Mouse (Mus musculus) forebrain, embryonic 14.5 days (tissue): ENCODE results near the gene Vamp4. TPM values are rescaled to one million over a fixed set of nuclear protein-coding genes. Genes with fewer than 3 reads are reported as not detected.
"Not testable (repeated sequence)": the region's sequence is repeated elsewhere in the genome, so short reads cannot be mapped to it uniquely, and the experiment has no call there.

Source experiments
- ATAC-seq: fragments of 200-750 bp; cut with Nextera tagmentation; 2 replicates; pipeline ENCODE4 v1.8.0; 2017; ENCODE audit warnings: mild to moderate bottlenecking, moderate library complexity
- DNase-seq: peaks from one replicate; pipeline ENCODE4 v3.0.0-alpha.2; 2015; ENCODE audit warnings: low spot score
- H3K27ac ChIP-seq: fragments of 300-500 bp; sonication (generic); 2 replicates; pipeline ENCODE4 v1.5.1; 2014; ENCODE audit warnings: low read depth, mild to moderate bottlenecking, control low read depth, low read length, moderate library complexity
- H3K27me3 ChIP-seq: fragments of 300-500 bp; sonication (generic); replicated peaks from 2 replicates; pipeline ENCODE4 v1.6.1; 2014; ENCODE audit warnings: low read length, control low read depth, mixed read lengths; ENCODE audit not compliant: control insufficient read depth, insufficient read depth
- H3K36me3 ChIP-seq: fragments of 300-500 bp; sonication (generic); 2 replicates; pipeline ENCODE4 v1.6.1; 2014; ENCODE audit warnings: low read length, control low read depth; ENCODE audit not compliant: control insufficient read depth, insufficient read depth
- H3K4me1 ChIP-seq: fragments of 300-500 bp; sonication (generic); 2 replicates; pipeline ENCODE4 v1.6.1; 2014; ENCODE audit warnings: antibody characterized with exemption, low read length, control low read depth; ENCODE audit not compliant: control insufficient read depth, insufficient read depth
- H3K4me2 ChIP-seq: fragments of 300-500 bp; sonication (generic); 2 replicates; pipeline ENCODE4 v1.6.1; 2014; ENCODE audit warnings: mild to moderate bottlenecking, control low read depth, low read length
- H3K4me3 ChIP-seq: fragments of 300-500 bp; sonication (generic); 2 replicates; pipeline ENCODE4 v1.5.1; 2014; ENCODE audit warnings: low read depth, low read length, control low read depth
- H3K9ac ChIP-seq: fragments of 300-500 bp; sonication (generic); 2 replicates; pipeline ENCODE4 v1.6.1; 2014; ENCODE audit warnings: mild to moderate bottlenecking, low read length, control low read depth, moderate library complexity
- H3K9me3 ChIP-seq: fragments of 300-500 bp; sonication (generic); replicated peaks from 2 replicates; pipeline ENCODE4 v1.6.1; 2016; ENCODE audit warnings: low read length, control low read depth, mixed read lengths; ENCODE audit not compliant: control insufficient read depth
- WGBS: fragments of 180-500 bp; shearing (Covaris S2); extraction: QIAGEN DNeasy Blood & Tissue Kit; methylation state at CpG from one replicate; pipeline ENCODE4 v1.1.7; 2014; 5-methylcytosine and 5-hydroxymethylcytosine counted together
- polyA plus RNA-seq: library from polyadenylated mRNA; unstranded; fragments of >200 nt; fragmentation: Nextera tagmentation; extraction: Ambion mirVana; gene quantifications from 2 replicates; pipeline ENCODE4 v1.2.1, GENCODE M21; 2014

Vamp4 gene
- polyA plus RNA-seq, 1 experiment from 2014 or later, result 52.3 TPM

- peak; percentile 51 for DNase-seq
- H3K36me3 ChIP-seq, result peaks cover 21% of the 10 kb centered on the region; the same call in 1 of the 2 replicates
- no peaks in the 10 kb centered on the region for H3K27me3 ChIP-seq
Observed at GRCm38 (mm10) chr1:162601288-162601687, 31.0 kb downstream of the Vamp4 start.

GRCm38 (mm10) chr1:162608127-162608526, 37.8 kb downstream of the Vamp4 start:
- Histone ChIP-seq H3K4me2 (no peak overlapping the region), H3K9ac (no peak overlapping the region), H3K9me3 (no peaks in the 10 kb centered on the region), H3K27me3 (no peaks in the 10 kb centered on the region), H3K4me3 (no peak overlapping the region), H3K27ac (no peak overlapping the region), H3K36me3 (no peaks in the 10 kb centered on the region), H3K4me1 (0 out of 2 replicates have a peak, but pooled peaks cover 4% of the 10 kb centered on the region)
- DNase-seq (no peak), ATAC-seq (0 out of 2 replicates have a peak, but pooled peaks have one; percentile 16)
- WGBS, result 13% methylated on average over 1 of the region's 1 CpGs

More at GRCm38 (mm10) chr1:162601288-162601687, 31.0 kb downstream of the Vamp4 start:
- Histone ChIP-seq H3K27ac (no peak overlapping the region), H3K9ac (no peak overlapping the region), H3K4me3 (no peak overlapping the region), H3K4me2 (no peak overlapping the region), H3K4me1 (no peaks in the 10 kb centered on the region), H3K9me3 (no peaks in the 10 kb centered on the region)
- ATAC-seq, result 0 out of 2 replicates have a peak, but pooled peaks have one; percentile 5
- 65% methylated on average over 4 of the region's 4 CpGs for WGBS

GRCm38 (mm10) chr1:162609633-162610250, 39.4 kb downstream of the Vamp4 start:
- no peak overlapping the region for H3K4me3 ChIP-seq
- peak; percentile 57; the same call in 1 of the 2 replicates for ATAC-seq
- H3K4me1 ChIP-seq, result 0 out of 2 replicates have a peak, but pooled peaks cover 4% of the 10 kb centered on the region
- no peak overlapping the region for H3K27ac ChIP-seq
- no peaks in the 10 kb centered on the region for H3K36me3 ChIP-seq
- 31% methylated on average over 9 of the region's 9 CpGs for WGBS
- no peaks in the 10 kb centered on the region for H3K9me3 ChIP-seq
- H3K27me3 ChIP-seq, result no peaks in the 10 kb centered on the region
- H3K9ac ChIP-seq, result no peak overlapping the region
- no peak for DNase-seq
- no peak overlapping the region for H3K4me2 ChIP-seq

GRCm38 (mm10) chr1:162611191-162611590, 40.9 kb downstream of the Vamp4 start:
- ATAC-seq, result no peak
- H3K4me2 ChIP-seq, result no peak overlapping the region
- H3K9me3 ChIP-seq, result no peaks in the 10 kb centered on the region
- WGBS, result 26% methylated on average over 4 of the region's 4 CpGs
- no peak overlapping the region for H3K27ac ChIP-seq
- no peaks in the 10 kb centered on the region for H3K36me3 ChIP-seq
- DNase-seq, result peak; percentile 32
- no peak overlapping the region for H3K4me3 ChIP-seq
- 0 out of 2 replicates have a peak, but pooled peaks cover 4% of the 10 kb centered on the region for H3K4me1 ChIP-seq
- no peaks in the 10 kb centered on the region for H3K27me3 ChIP-seq
- no peak overlapping the region for H3K9ac ChIP-seq

GRCm38 (mm10) chr1:162615511-162615910, 45.2 kb downstream of the Vamp4 start:
- no peak overlapping the region for H3K9ac ChIP-seq
- 72% methylated on average over 1 of the region's 1 CpGs for WGBS
- no peak overlapping the region for H3K27ac ChIP-seq
- DNase-seq (peak; percentile 84), ATAC-seq (peak; percentile 96)
- no peaks in the 10 kb centered on the region for H3K36me3 ChIP-seq
- H3K4me1 ChIP-seq, result no peaks in the 10 kb centered on the region
- no peaks in the 10 kb centered on the region for H3K27me3 ChIP-seq
- H3K4me2 ChIP-seq, result no peak overlapping the region
- no peak overlapping the region for H3K4me3 ChIP-seq
- H3K9me3 ChIP-seq, result no peaks in the 10 kb centered on the region

GRCm38 (mm10) chr1:162620487-162620886, 50.2 kb downstream of the Vamp4 start:
- Histone ChIP-seq H3K4me3 (no peak overlapping the region), H3K36me3 (no peaks in the 10 kb centered on the region), H3K4me2 (no peak overlapping the region), H3K9ac (no peak overlapping the region), H3K4me1 (no peaks in the 10 kb centered on the region), H3K27me3 (no peaks in the 10 kb centered on the region), H3K9me3 (no peaks in the 10 kb centered on the region), H3K27ac (no peak overlapping the region)
- ATAC-seq (no peak), DNase-seq (no peak)
- 71% methylated on average over 4 of the region's 4 CpGs for WGBS

- no peak overlapping the region for H3K27ac ChIP-seq
- no peak overlapping the region for H3K4me2 ChIP-seq
- H3K9ac ChIP-seq, result no peak overlapping the region
- H3K36me3 ChIP-seq, result no peaks in the 10 kb centered on the region
- H3K4me1 ChIP-seq, result no peaks in the 10 kb centered on the region
- no peaks in the 10 kb centered on the region for H3K9me3 ChIP-seq
- DNase-seq, result no peak
- no peak for ATAC-seq
- WGBS, result 51% methylated on average over 4 of the region's 4 CpGs
- no peaks in the 10 kb centered on the region for H3K27me3 ChIP-seq
- H3K4me3 ChIP-seq, result no peak overlapping the region
Observed at GRCm38 (mm10) chr1:162623895-162624294, 53.6 kb downstream of the Vamp4 start.

GRCm38 (mm10) chr1:162625229-162625628, 54.9 kb downstream of the Vamp4 start:
- H3K36me3 ChIP-seq, result no peaks in the 10 kb centered on the region
- no peak overlapping the region for H3K4me3 ChIP-seq
- H3K27me3 ChIP-seq, result no peaks in the 10 kb centered on the region
- no peak overlapping the region for H3K9ac ChIP-seq
- DNase-seq (peak; percentile 63), ATAC-seq (peak; percentile 32; the same call in 1 of the 2 replicates)
- H3K27ac ChIP-seq, result no peak overlapping the region
- H3K4me1 ChIP-seq, result no peaks in the 10 kb centered on the region
- no peak overlapping the region for H3K4me2 ChIP-seq
- H3K9me3 ChIP-seq, result no peaks in the 10 kb centered on the region
- WGBS, result 56% methylated on average over 7 of the region's 7 CpGs

- H3K4me1 ChIP-seq, H3K36me3 ChIP-seq, DNase-seq, ATAC-seq, H3K27me3 ChIP-seq, H3K27ac ChIP-seq, H3K4me2 ChIP-seq, H3K9ac ChIP-seq, H3K9me3 ChIP-seq, H3K4me3 ChIP-seq: not testable (repeated sequence)
- 82% methylated on average over 4 of the region's 4 CpGs for WGBS
Observed at GRCm38 (mm10) chr1:162627821-162628220, 57.5 kb downstream of the Vamp4 start.
